Mouse (Mus musculus): ENCODE results near the gene Mitf. TPM values are rescaled to one million over a fixed set of nuclear protein-coding genes. Genes with fewer than 3 reads are reported as not detected.
A peak's percentile ranks its signal among the peaks of the same experiment; 100 is the strongest.

Gene Mitf
- total and polyA plus RNA-seq, 2 experiments from 2014 or later: 1.8 to 3.1 TPM

DNA sequence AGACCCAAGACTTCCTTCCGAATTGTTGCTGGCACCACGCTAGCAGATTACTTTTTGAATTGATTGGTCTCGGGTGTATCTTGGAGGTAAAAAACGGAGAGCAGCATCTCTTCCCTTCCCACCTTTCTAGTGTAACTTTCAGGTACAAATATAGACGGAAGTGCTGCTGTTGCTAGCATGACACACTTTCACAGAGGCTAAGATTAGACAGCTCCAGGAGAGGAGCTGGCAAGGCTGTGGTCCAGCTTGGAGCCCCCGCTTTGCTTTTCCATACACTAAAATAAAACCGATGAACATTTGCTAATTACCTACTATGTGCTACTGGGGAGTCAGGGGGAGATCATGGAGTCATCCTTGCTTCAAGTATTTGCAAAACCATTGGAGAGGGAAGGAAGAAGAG, 37.3 kb upstream of the Mitf start:
- Histone ChIP-seq H3K4me1 (ENCODE audit: insufficient read depth) (no peaks in the 10 kb centered on the region), H3K9me3 (ENCODE audit: low read length) (no peaks in the 10 kb centered on the region), H3K27me3 (ENCODE audit: insufficient read depth, low read length) (no peaks in the 10 kb centered on the region), H3K4me3 (ENCODE audit: low read depth, low read length) (no peak overlapping the region), H3K4me2 (ENCODE audit: low read depth) (no peak overlapping the region), H3K9ac (no peak overlapping the region), H3K36me3 (ENCODE audit: insufficient read depth) (no peaks in the 10 kb centered on the region), H3K27ac (ENCODE audit: low read depth, low read length) (no peak overlapping the region)
- no peak for TF ChIP-seq CTCF (IDR thresholded peaks at IDR 0.05; ENCODE audit: low read depth)
- ATAC-seq (no peak), DNase-seq (no peak)
- WGBS: 83% methylated on average over 7 of the region's 7 CpGs

DNA sequence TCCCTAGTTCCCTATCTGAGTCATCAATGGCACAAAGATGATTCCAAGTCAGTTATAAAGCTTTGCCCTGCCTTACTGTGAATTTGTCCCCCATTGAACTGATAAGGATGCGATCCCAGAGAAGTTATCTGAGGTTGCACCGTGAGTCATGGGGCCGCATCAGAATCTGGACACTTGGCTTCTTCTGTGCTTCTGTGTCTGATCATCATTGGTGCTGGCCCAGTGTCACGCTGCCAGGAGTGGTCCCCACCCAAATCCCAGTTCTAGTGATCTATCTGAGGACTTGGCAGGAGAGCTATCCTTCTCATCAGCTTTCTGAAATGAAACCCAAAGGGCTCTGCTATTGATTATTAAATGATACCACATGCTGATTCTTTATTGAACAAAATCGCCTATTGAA, 25.5 kb upstream of the Mitf start:
- ATAC-seq (no peak), DNase-seq (no peak)
- 88% methylated on average over 5 of the region's 5 CpGs for WGBS
- Histone ChIP-seq H3K27me3 (ENCODE audit: insufficient read depth, low read length) (no peaks in the 10 kb centered on the region), H3K4me2 (ENCODE audit: low read depth) (no peak overlapping the region), H3K9ac (no peak overlapping the region), H3K4me1 (ENCODE audit: insufficient read depth) (no peaks in the 10 kb centered on the region), H3K4me3 (ENCODE audit: low read depth, low read length) (no peak overlapping the region), H3K27ac (ENCODE audit: low read depth, low read length) (no peak overlapping the region), H3K9me3 (ENCODE audit: low read length) (no peaks in the 10 kb centered on the region), H3K36me3 (ENCODE audit: insufficient read depth) (no peaks in the 10 kb centered on the region)
- no peak for TF ChIP-seq CTCF (IDR thresholded peaks at IDR 0.05; ENCODE audit: low read depth)

DNA sequence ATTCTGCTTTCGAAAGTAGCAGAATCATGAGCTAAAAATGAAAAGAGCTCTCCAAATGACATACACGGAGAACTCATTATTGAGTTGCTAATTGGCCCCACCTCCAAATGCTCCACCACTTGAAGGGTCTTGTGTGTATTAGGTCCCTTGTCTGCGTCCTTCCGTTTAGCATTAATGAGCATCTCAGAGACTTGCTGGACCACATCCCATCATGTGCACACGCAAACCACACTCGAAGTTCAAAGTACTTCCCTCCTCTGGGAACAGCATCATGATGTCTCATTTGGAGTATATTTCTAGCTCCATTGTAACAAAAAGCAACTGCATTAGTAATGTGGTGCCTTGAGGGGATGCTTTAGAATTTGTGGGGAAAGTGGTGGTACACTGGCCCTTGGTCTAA, 24.6 kb upstream of the Mitf start:
- TF ChIP-seq CTCF (IDR thresholded peaks at IDR 0.05; ENCODE audit: low read depth): no peak

DNA sequence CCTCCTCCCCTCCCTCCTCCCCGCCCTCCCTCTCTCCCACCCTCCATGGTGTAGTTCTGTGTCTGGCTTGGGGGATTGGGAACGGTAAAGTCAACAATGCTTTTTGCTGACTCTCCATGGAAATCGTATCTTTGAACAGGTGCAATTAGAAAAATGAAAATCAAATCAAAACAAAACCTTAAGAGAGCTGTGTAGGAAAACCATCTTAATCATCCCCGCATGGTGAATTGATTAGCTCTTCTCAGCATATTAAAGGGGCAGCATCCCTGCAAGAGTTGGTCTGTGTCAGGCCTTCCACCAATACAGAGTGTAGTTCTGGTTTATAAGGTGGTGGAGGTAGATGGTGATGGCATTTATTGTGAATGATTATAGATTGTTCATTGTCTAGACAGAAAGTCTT, 20.0 kb upstream of the Mitf start:
- TF ChIP-seq CTCF (IDR thresholded peaks at IDR 0.05; ENCODE audit: low read depth): no peak
- DNase-seq (no peak), ATAC-seq (no peak)
- WGBS: 80% methylated on average over 4 of the region's 4 CpGs
- H3K9me3 ChIP-seq (ENCODE audit: low read length): no peaks in the 10 kb centered on the region
- H3K36me3 ChIP-seq (ENCODE audit: insufficient read depth): no peaks in the 10 kb centered on the region
- H3K4me1 ChIP-seq (ENCODE audit: insufficient read depth): no peaks in the 10 kb centered on the region
- no peak overlapping the region for H3K4me2 ChIP-seq (ENCODE audit: low read depth)
- no peak overlapping the region for H3K9ac ChIP-seq
- H3K4me3 ChIP-seq (ENCODE audit: low read depth, low read length): no peak overlapping the region
- no peaks in the 10 kb centered on the region for H3K27me3 ChIP-seq (ENCODE audit: insufficient read depth, low read length)
- H3K27ac ChIP-seq (ENCODE audit: low read depth, low read length): no peak overlapping the region

More for the DNA sequence above, 24.6 kb upstream of the Mitf start:
- H3K9me3 ChIP-seq (ENCODE audit: low read length): no peaks in the 10 kb centered on the region
- no peaks in the 10 kb centered on the region for H3K27me3 ChIP-seq (ENCODE audit: insufficient read depth, low read length)
- no peaks in the 10 kb centered on the region for H3K4me1 ChIP-seq (ENCODE audit: insufficient read depth)
- no peak overlapping the region for H3K4me2 ChIP-seq (ENCODE audit: low read depth)
- no peak overlapping the region for H3K27ac ChIP-seq (ENCODE audit: low read depth, low read length)
- DNase-seq (no peak), ATAC-seq (no peak)
- H3K9ac ChIP-seq: no peak overlapping the region
- no peaks in the 10 kb centered on the region for H3K36me3 ChIP-seq (ENCODE audit: insufficient read depth)
- H3K4me3 ChIP-seq (ENCODE audit: low read depth, low read length): no peak overlapping the region
- WGBS: 31% methylated on average over 6 of the region's 6 CpGs

DNA sequence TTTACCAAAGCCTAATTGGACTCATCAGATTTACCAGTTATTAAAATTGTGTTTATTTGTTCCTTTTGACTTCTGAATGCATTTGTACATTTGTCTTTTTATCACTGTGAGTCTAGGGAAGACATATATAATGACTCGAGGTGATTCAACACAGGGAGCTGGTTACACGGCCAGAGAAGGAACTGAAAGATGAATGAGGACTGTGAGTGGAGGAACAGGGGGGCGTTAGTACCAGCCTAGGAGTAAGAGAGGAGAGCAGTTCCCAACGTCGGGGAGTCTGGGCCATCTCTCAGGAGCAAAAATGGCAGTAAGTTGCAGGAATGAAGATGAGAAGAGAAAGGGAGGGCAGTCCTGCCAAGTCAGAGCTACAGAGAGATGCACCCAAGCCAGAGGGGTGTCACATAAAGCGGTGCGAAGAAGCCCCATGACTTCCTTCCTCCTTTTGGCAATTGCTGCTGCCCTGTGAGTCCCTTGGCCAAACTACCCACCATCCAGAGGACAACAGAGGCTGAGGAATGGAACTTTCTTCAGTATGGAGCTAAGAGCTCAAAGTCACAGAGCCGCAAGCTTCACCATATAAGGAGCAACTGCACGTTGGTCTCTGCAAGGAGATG, 18.4 kb upstream of the Mitf start:
- H3K27me3 ChIP-seq (ENCODE audit: insufficient read depth, low read length): no peaks in the 10 kb centered on the region
- H3K4me1 ChIP-seq (ENCODE audit: insufficient read depth): no peaks in the 10 kb centered on the region
- no peak overlapping the region for H3K4me2 ChIP-seq (ENCODE audit: low read depth)
- TF ChIP-seq CTCF (IDR thresholded peaks at IDR 0.05; ENCODE audit: low read depth): no peak
- H3K27ac ChIP-seq (ENCODE audit: low read depth, low read length): no peak overlapping the region
- H3K9ac ChIP-seq: no peak overlapping the region
- DNase-seq: no peak
- no peaks in the 10 kb centered on the region for H3K9me3 ChIP-seq (ENCODE audit: low read length)
- ATAC-seq: no peak
- WGBS: 85% methylated on average over 9 of the region's 9 CpGs
- H3K4me3 ChIP-seq (ENCODE audit: low read depth, low read length): no peak overlapping the region
- H3K36me3 ChIP-seq (ENCODE audit: insufficient read depth): no peaks in the 10 kb centered on the region

DNA sequence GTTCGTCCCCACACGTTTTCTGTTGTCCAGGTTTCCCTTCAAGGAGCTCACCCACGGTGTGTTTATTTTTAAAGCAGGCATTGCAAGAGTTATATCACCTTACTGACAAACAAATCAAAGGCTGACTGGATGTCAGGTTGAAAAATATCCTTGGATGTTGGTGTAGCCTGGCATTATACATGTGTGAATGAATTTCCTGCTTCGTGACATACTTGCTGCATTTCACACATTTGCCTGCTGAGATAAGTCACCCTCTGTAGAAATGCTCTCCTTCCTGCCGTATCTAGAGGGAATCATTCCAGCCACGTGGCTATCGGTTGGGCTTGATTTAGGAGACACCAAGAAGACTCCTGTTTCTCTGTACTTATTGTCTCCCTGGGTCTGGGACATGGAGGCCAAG, 17.2 kb upstream of the Mitf start:
- Histone ChIP-seq H3K27me3 (ENCODE audit: insufficient read depth, low read length) (no peaks in the 10 kb centered on the region), H3K4me2 (ENCODE audit: low read depth) (no peak overlapping the region), H3K4me1 (ENCODE audit: insufficient read depth) (no peaks in the 10 kb centered on the region), H3K4me3 (ENCODE audit: low read depth, low read length) (no peak overlapping the region), H3K9me3 (ENCODE audit: low read length) (no peaks in the 10 kb centered on the region), H3K27ac (ENCODE audit: low read depth, low read length) (no peak overlapping the region), H3K9ac (no peak overlapping the region), H3K36me3 (ENCODE audit: insufficient read depth) (no peaks in the 10 kb centered on the region)
- TF ChIP-seq CTCF (IDR thresholded peaks at IDR 0.05; ENCODE audit: low read depth): no peak
- 78% methylated on average over 7 of the region's 7 CpGs for WGBS
- DNase-seq (no peak), ATAC-seq (no peak)

DNA sequence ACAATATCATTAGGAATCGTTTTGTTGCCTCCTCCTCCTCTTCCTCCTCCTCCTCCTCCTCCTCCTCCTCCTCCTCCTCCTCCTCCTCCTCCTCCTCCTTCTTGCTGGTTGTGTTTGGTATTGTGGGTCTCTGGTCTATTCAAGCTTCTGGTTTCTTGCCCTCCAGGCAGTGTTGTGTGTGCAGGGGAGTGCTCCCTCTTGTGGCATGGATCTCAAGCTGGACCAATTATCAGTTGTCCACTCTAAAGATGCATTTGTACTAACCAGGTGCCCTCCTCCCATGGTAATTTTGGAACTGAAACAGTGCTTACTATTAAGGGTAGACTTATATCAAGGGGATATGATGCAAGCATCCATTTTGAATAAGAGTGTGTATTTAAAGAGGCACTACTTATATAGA, 14.7 kb upstream of the Mitf start:
- Histone ChIP-seq H3K9me3 (ENCODE audit: low read length) (no peaks in the 10 kb centered on the region), H3K9ac (no peak overlapping the region), H3K27ac (ENCODE audit: low read depth, low read length) (no peak overlapping the region), H3K36me3 (ENCODE audit: insufficient read depth) (no peaks in the 10 kb centered on the region), H3K4me2 (ENCODE audit: low read depth) (no peak overlapping the region), H3K4me1 (ENCODE audit: insufficient read depth) (no peaks in the 10 kb centered on the region), H3K4me3 (ENCODE audit: low read depth, low read length) (no peak overlapping the region), H3K27me3 (ENCODE audit: insufficient read depth, low read length) (no peaks in the 10 kb centered on the region)
- TF ChIP-seq CTCF (IDR thresholded peaks at IDR 0.05; ENCODE audit: low read depth): peak; percentile 26; the same call in 1 of the 2 replicates
- DNase-seq (no peak), ATAC-seq (no peak)
- WGBS: 86% methylated on average over 1 of the region's 1 CpGs

All from forebrain, postnatal 0 days (tissue).